In the genomic region with DNA sequence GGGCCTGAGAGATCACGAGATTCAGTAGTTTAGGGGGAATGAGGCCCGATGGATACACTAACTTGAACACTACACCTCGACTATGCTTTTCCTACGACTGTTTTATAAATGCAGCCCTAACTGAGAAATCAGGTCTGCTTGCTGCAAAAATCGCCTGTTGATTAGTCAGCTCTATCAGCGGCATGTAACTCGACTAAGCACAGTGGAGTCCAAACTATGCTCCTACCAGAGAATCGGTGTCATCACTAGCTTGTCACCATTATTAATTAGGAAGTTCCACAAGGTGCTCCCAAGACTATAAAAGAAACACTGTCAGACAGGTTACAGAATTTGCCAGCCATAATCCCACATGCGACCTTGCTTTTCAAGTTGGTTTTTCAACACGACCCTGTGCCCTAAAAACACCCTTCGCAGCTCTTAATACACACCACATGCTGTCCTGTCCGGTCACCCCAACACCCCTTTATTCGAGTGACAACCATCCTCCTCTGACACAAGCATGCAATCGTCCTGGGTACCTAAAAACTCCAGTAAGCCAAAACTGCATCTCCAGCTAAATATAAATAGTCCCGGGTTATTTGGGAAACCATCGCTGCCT, we compare ENCODE assay signal across 8 mouse cellular contexts. TPM values are rescaled to one million over a fixed set of nuclear protein-coding genes. Genes with fewer than 3 reads are reported as not detected.
DNase-seq lines count a peak whose midpoint lies in the region; ATAC-seq and TF ChIP-seq lines count a peak whose summit lies in the region.

No protein-coding gene starts in this region.

- no peak for TF ChIP-seq CTCF in midbrain, postnatal 0 days (IDR thresholded peaks at IDR 0.05)

- no peak for DNase-seq in kidney, postnatal 14 days
- DNase-seq in brain, adult 2 months (ENCODE audit: low read depth, low spot score) = peak; percentile 20
- DNase-seq in intestine, embryonic 14.5 days (ENCODE audit: low spot score) = no peak
- DNase-seq in midbrain, postnatal 0 days (ENCODE audit: low spot score) = no peak
- no peak for DNase-seq in cerebellum, adult 11-12 months
- no peak for DNase-seq in left cerebral cortex, adult 18-20 months (ENCODE audit: low spot score in 2 of 2)
- DNase-seq in cerebellum, postnatal 10 days = no peak

- 15% methylated on average over 16 of the region's 16 CpGs for WGBS in kidney, embryonic 16.5 days
- 19% methylated on average over 16 of the region's 16 CpGs for WGBS in intestine, embryonic 14.5 days
- 27% methylated on average over 16 of the region's 16 CpGs for whole genome bisulfite sequencing in midbrain, postnatal 0 days

- H3K4me3 ChIP-seq in kidney, embryonic 16.5 days (ENCODE audit: low read length) = peak overlapping the region; percentile 79
- H3K4me3 ChIP-seq in intestine, embryonic 14.5 days (ENCODE audit: low read depth, low read length) = peak overlapping the region; percentile 68
- peak overlapping the region; percentile 67 for H3K4me3 ChIP-seq in midbrain, postnatal 0 days (ENCODE audit: low read depth, low read length)

- H3K27me3 ChIP-seq in kidney, embryonic 16.5 days (ENCODE audit: insufficient read depth, low read length) = no peaks in the 10 kb centered on the region
- H3K27me3 ChIP-seq in intestine, embryonic 14.5 days (replicated peaks; ENCODE audit: control insufficient read depth, insufficient read depth, low read length) = no peaks in the 10 kb centered on the region
- no peaks in the 10 kb centered on the region for H3K27me3 ChIP-seq in midbrain, postnatal 0 days (ENCODE audit: insufficient read depth, low read length)

- no peaks in the 10 kb centered on the region for H3K36me3 ChIP-seq in kidney, embryonic 16.5 days (ENCODE audit: insufficient read depth, low read length)
- H3K36me3 ChIP-seq in intestine, embryonic 14.5 days (ENCODE audit: control insufficient read depth, insufficient read depth, low read length) = no peaks in the 10 kb centered on the region
- no peaks in the 10 kb centered on the region for H3K36me3 ChIP-seq in midbrain, postnatal 0 days (ENCODE audit: insufficient read depth, low read length)

- peaks cover 36% of the 10 kb centered on the region for H3K4me1 ChIP-seq in kidney, embryonic 16.5 days (ENCODE audit: insufficient read depth, low read length)
- H3K4me1 ChIP-seq in intestine, embryonic 14.5 days (replicated peaks; ENCODE audit: control insufficient read depth, insufficient read depth, low read length) = peaks cover 19% of the 10 kb centered on the region
- no peaks in the 10 kb centered on the region; the same call in 1 of the 2 replicates for H3K4me1 ChIP-seq in midbrain, postnatal 0 days (ENCODE audit: insufficient read depth, low read length)

- peak overlapping the region; percentile 72 for H3K4me2 ChIP-seq in kidney, embryonic 16.5 days (replicated peaks; ENCODE audit: low read depth, low read length)
- peak overlapping the region; percentile 72 for H3K4me2 ChIP-seq in intestine, embryonic 14.5 days (ENCODE audit: low read length)
- peak overlapping the region; percentile 75 for H3K4me2 ChIP-seq in midbrain, postnatal 0 days (ENCODE audit: low read depth, low read length, poor library complexity, severe bottlenecking)

- no peaks in the 10 kb centered on the region for H3K9me3 ChIP-seq in kidney, embryonic 16.5 days (ENCODE audit: low read length)
- H3K9me3 ChIP-seq in intestine, embryonic 14.5 days (ENCODE audit: control insufficient read depth, low read length) = no peaks in the 10 kb centered on the region
- no peaks in the 10 kb centered on the region for H3K9me3 ChIP-seq in midbrain, postnatal 0 days (ENCODE audit: low read length)

- H3K9ac ChIP-seq in kidney, embryonic 16.5 days (replicated peaks; ENCODE audit: low read length) = peak overlapping the region; percentile 85
- H3K9ac ChIP-seq in intestine, embryonic 14.5 days (ENCODE audit: low read length) = peak overlapping the region; percentile 71
- peak overlapping the region; percentile 73 for H3K9ac ChIP-seq in midbrain, postnatal 0 days (replicated peaks; ENCODE audit: low read length, poor library complexity, severe bottlenecking)

- no peak for ATAC-seq in kidney, embryonic 16.5 days (ENCODE audit: low FRiP score, low TSS enrichment)
- no peak for ATAC-seq in intestine, embryonic 14.5 days (replicated peaks; ENCODE audit: low FRiP score, low TSS enrichment, low read depth)
- no peak for ATAC-seq in midbrain, postnatal 0 days (ENCODE audit: low FRiP score)

- H3K27ac ChIP-seq in kidney, embryonic 16.5 days (ENCODE audit: low read length) = peak overlapping the region; percentile 4; the same call in 1 of the 2 replicates
- peak overlapping the region; percentile 71; the same call in 1 of the 2 replicates for H3K27ac ChIP-seq in intestine, embryonic 14.5 days (ENCODE audit: low read depth)
- 0 out of 2 replicates have a peak overlapping the region, but pooled peaks have one; percentile 21 for H3K27ac ChIP-seq in midbrain, postnatal 0 days (ENCODE audit: low read depth, low read length)

RNA-seq across cellular contexts. Expression of a gene that starts 0.7 kb away (rescaled TPM):
- polyA plus RNA-seq in kidney, embryonic 16.5 days (2015; fragmentation: Nextera tagmentation; extraction: Ambion mirVana) = 25.4 and 28.6 TPM in 2 replicates
- polyA plus RNA-seq in intestine, embryonic 14.5 days (2014; fragmentation: Nextera tagmentation; extraction: Ambion mirVana) = 37.5 and 37.7 TPM in 2 replicates
- 11.7 and 15.7 TPM in 2 replicates for total RNA-seq in midbrain, postnatal 0 days (2014; rRNA removed)
- polyA plus RNA-seq in midbrain, postnatal 0 days (2015; fragmentation: Nextera tagmentation; extraction: Ambion mirVana) = 5.6 and 5.9 TPM in 2 replicates
- 10 to 100 TPM; 14.3 TPM for total RNA-seq in left cerebral cortex, adult 18-20 months (2021)

RNA-seq across cellular contexts. Expression of a gene that starts 47.1 kb away (rescaled TPM):
- polyA plus RNA-seq in kidney, embryonic 16.5 days (2015; fragmentation: Nextera tagmentation; extraction: Ambion mirVana) = 80.6 and 81.5 TPM in 2 replicates
- 11.4 and 15.5 TPM in 2 replicates for polyA plus RNA-seq in intestine, embryonic 14.5 days (2014; fragmentation: Nextera tagmentation; extraction: Ambion mirVana)
- total RNA-seq in midbrain, postnatal 0 days (2014; rRNA removed) = 0.27 TPM in 1 of 2 replicates, not detected in the other
- polyA plus RNA-seq in midbrain, postnatal 0 days (2015; fragmentation: Nextera tagmentation; extraction: Ambion mirVana) = 0.38 and 0.48 TPM in 2 replicates
- under 1 TPM; 0.19 to 0.40 TPM for total RNA-seq in left cerebral cortex, adult 18-20 months (2021)

Comparison
In these comparisons a context has a peak if more than half of its experiments do, and no peak if none do; other contexts are left out.
1. H3K27ac ChIP-seq: peak in every context shown above with its lines; median percentile 71 in intestine, embryonic 14.5 days; 21 in midbrain, postnatal 0 days; 4 in kidney, embryonic 16.5 days.